Mouse (Mus musculus) midbrain, embryonic 13.5 days (tissue): Measurements from ENCODE around the gene Ntng1. TPM values are rescaled to one million over a fixed set of nuclear protein-coding genes. Genes with fewer than 3 reads are reported as not detected.
A peak's percentile ranks its signal among the peaks of the same experiment; 100 is the strongest.

ENCODE experiments used
- ATAC-seq: fragments of 200-750 bp; cut with Nextera tagmentation; 2 replicates; pipeline ENCODE4 v1.8.0; 2017; ENCODE audit warnings: mild to moderate bottlenecking, moderate TSS enrichment, moderate library complexity
- H3K27ac ChIP-seq: fragments of 300-500 bp; sonication (generic); 2 replicates; pipeline ENCODE4 v1.5.1; 2015; ENCODE audit warnings: inconsistent platforms, mild to moderate bottlenecking, moderate library complexity
- H3K27me3 ChIP-seq: fragments of 300-500 bp; sonication (generic); 2 replicates; pipeline ENCODE4 v1.6.1; 2015; ENCODE audit warnings: mild to moderate bottlenecking, inconsistent platforms
- H3K36me3 ChIP-seq: fragments of 300-500 bp; sonication (generic); 2 replicates; pipeline ENCODE4 v1.6.1; 2015; ENCODE audit warnings: mild to moderate bottlenecking, inconsistent platforms
- H3K4me1 ChIP-seq: fragments of 300-500 bp; sonication (generic); replicated peaks from 2 replicates; pipeline ENCODE4 v1.6.1; 2015; ENCODE audit warnings: inconsistent platforms
- H3K4me2 ChIP-seq: fragments of 300-500 bp; sonication (generic); replicated peaks from 2 replicates; pipeline ENCODE4 v1.6.1; 2015; ENCODE audit warnings: moderate library complexity, mild to moderate bottlenecking, inconsistent platforms
- H3K4me3 ChIP-seq: fragments of 300-500 bp; sonication (generic); replicated peaks from 2 replicates; pipeline ENCODE4 v1.5.1; 2015; ENCODE audit warnings: mild to moderate bottlenecking, inconsistent platforms
- H3K9ac ChIP-seq: fragments of 300-500 bp; sonication (generic); replicated peaks from 2 replicates; pipeline ENCODE4 v1.6.1; 2015; ENCODE audit warnings: mild to moderate bottlenecking, inconsistent platforms
- H3K9me3 ChIP-seq: fragments of 300-500 bp; sonication (generic); 2 replicates; pipeline ENCODE4 v1.6.1; 2016; ENCODE audit warnings: mild to moderate bottlenecking, inconsistent platforms
- WGBS: fragments of 180-500 bp; shearing (Covaris S2); methylation state at CpG from one replicate; pipeline ENCODE4 v1.1.7; 2015; 5-methylcytosine and 5-hydroxymethylcytosine counted together
- polyA plus RNA-seq: library from polyadenylated mRNA; unstranded; fragments of >200 nt; fragmentation: Nextera tagmentation; extraction: Ambion mirVana; gene quantifications from 2 replicates; pipeline ENCODE4 v1.2.1, GENCODE M21; 2015

The Ntng1 gene
- polyA plus RNA-seq, 1 experiment from 2014 or later: 22.4 TPM

- H3K9me3 ChIP-seq: no peaks in the 10 kb centered on the region
- H3K27me3 ChIP-seq: no peaks in the 10 kb centered on the region
- no peak overlapping the region for H3K4me3 ChIP-seq
- H3K36me3 ChIP-seq: no peaks in the 10 kb centered on the region
- no peak overlapping the region for H3K4me2 ChIP-seq
- H3K27ac ChIP-seq: no peak overlapping the region
- no peak overlapping the region for H3K9ac ChIP-seq
- 61% methylated on average over 6 of the region's 6 CpGs for WGBS
- H3K4me1 ChIP-seq: peaks cover 3% of the 10 kb centered on the region; the same call in 1 of the 2 replicates
- no peak for ATAC-seq
Measured at GRCm38 (mm10) chr3:110048152-110048551, 95.7 kb downstream of the Ntng1 start.

- Histone ChIP-seq H3K4me2 (no peak overlapping the region), H3K27ac (no peak overlapping the region), H3K9ac (no peak overlapping the region), H3K4me1 (peaks cover 3% of the 10 kb centered on the region; the same call in 1 of the 2 replicates), H3K9me3 (no peaks in the 10 kb centered on the region), H3K36me3 (no peaks in the 10 kb centered on the region), H3K4me3 (no peak overlapping the region), H3K27me3 (no peaks in the 10 kb centered on the region)
- ATAC-seq: no peak
- 98% methylated on average over 2 of the region's 2 CpGs for WGBS
Measured at GRCm38 (mm10) chr3:110046750-110047149, 97.1 kb downstream of the Ntng1 start.

GRCm38 (mm10) chr3:110044209-110044608 is 99.6 kb downstream of the Ntng1 start:
- WGBS: 94% methylated on average over 2 of the region's 2 CpGs
- Histone ChIP-seq H3K9ac (no peak overlapping the region), H3K4me3 (no peak overlapping the region), H3K9me3 (no peaks in the 10 kb centered on the region), H3K36me3 (no peaks in the 10 kb centered on the region), H3K4me1 (peaks cover 3% of the 10 kb centered on the region; the same call in 1 of the 2 replicates), H3K27ac (no peak overlapping the region), H3K4me2 (no peak overlapping the region), H3K27me3 (no peaks in the 10 kb centered on the region)
- ATAC-seq: no peak

- ATAC-seq: no peak
- 94% methylated on average over 1 of the region's 1 CpGs for WGBS
- H3K36me3 ChIP-seq: no peaks in the 10 kb centered on the region
Measured at GRCm38 (mm10) chr3:110043641-110044187, 100.1 kb downstream of the Ntng1 start.

GRCm38 (mm10) chr3:110022783-110023599 is 120.8 kb downstream of the Ntng1 start:
- H3K4me3 ChIP-seq: no peak overlapping the region
- H3K27me3 ChIP-seq: no peaks in the 10 kb centered on the region
- no peak; the same call in 1 of the 2 replicates for ATAC-seq
- no peak overlapping the region for H3K4me2 ChIP-seq
- no peak overlapping the region for H3K27ac ChIP-seq
- no peaks in the 10 kb centered on the region for H3K36me3 ChIP-seq
- no peaks in the 10 kb centered on the region for H3K9me3 ChIP-seq
- no peak overlapping the region for H3K9ac ChIP-seq
- H3K4me1 ChIP-seq: 0 out of 2 replicates have a peak, but pooled peaks cover 3% of the 10 kb centered on the region
- 57% methylated on average over 18 of the region's 18 CpGs for WGBS

More at GRCm38 (mm10) chr3:110043641-110044187, 100.1 kb downstream of the Ntng1 start:
- H3K4me1 ChIP-seq: peaks cover 3% of the 10 kb centered on the region; the same call in 1 of the 2 replicates
- H3K4me2 ChIP-seq: no peak overlapping the region
- no peak overlapping the region for H3K4me3 ChIP-seq
- no peaks in the 10 kb centered on the region for H3K27me3 ChIP-seq
- no peak overlapping the region for H3K9ac ChIP-seq
- no peak overlapping the region for H3K27ac ChIP-seq
- H3K9me3 ChIP-seq: no peaks in the 10 kb centered on the region

GRCm38 (mm10) chr3:110010870-110011626 is 132.8 kb downstream of the Ntng1 start:
- Histone ChIP-seq H3K9ac (no peak overlapping the region), H3K4me1 (no peaks in the 10 kb centered on the region), H3K4me3 (no peak overlapping the region), H3K9me3 (no peaks in the 10 kb centered on the region), H3K36me3 (no peaks in the 10 kb centered on the region), H3K4me2 (no peak overlapping the region), H3K27me3 (no peaks in the 10 kb centered on the region), H3K27ac (no peak overlapping the region)
- 0 out of 2 replicates have a peak, but pooled peaks have one; percentile 58 for ATAC-seq
- WGBS: 74% methylated on average over 14 of the region's 14 CpGs

- no peaks in the 10 kb centered on the region for H3K4me1 ChIP-seq
- no peak overlapping the region for H3K4me3 ChIP-seq
- no peak overlapping the region for H3K9ac ChIP-seq
- no peaks in the 10 kb centered on the region for H3K27me3 ChIP-seq
- H3K27ac ChIP-seq: no peak overlapping the region
- ATAC-seq: no peak
- WGBS: 48% methylated on average over 2 of the region's 2 CpGs
- H3K4me2 ChIP-seq: no peak overlapping the region
- H3K36me3 ChIP-seq: no peaks in the 10 kb centered on the region
- H3K9me3 ChIP-seq: no peaks in the 10 kb centered on the region
Measured at GRCm38 (mm10) chr3:110010441-110010840, 133.4 kb downstream of the Ntng1 start.

GRCm38 (mm10) chr3:110000349-110000748 is 143.5 kb downstream of the Ntng1 start:
- H3K27ac ChIP-seq: no peak overlapping the region
- no peak overlapping the region for H3K4me2 ChIP-seq
- H3K4me1 ChIP-seq: peaks cover 18% of the 10 kb centered on the region
- H3K4me3 ChIP-seq: no peak overlapping the region
- H3K36me3 ChIP-seq: no peaks in the 10 kb centered on the region
- no peaks in the 10 kb centered on the region for H3K9me3 ChIP-seq
- ATAC-seq: no peak
- WGBS: 12% methylated on average over 5 of the region's 5 CpGs
- peaks cover 4% of the 10 kb centered on the region; the same call in 1 of the 2 replicates for H3K27me3 ChIP-seq
- H3K9ac ChIP-seq: no peak overlapping the region

GRCm38 (mm10) chr3:109995663-109996024 is 148.2 kb downstream of the Ntng1 start:
- Histone ChIP-seq H3K9me3 (no peaks in the 10 kb centered on the region), H3K27me3 (peaks cover 4% of the 10 kb centered on the region; the same call in 1 of the 2 replicates), H3K4me3 (no peak overlapping the region), H3K9ac (no peak overlapping the region), H3K4me2 (no peak overlapping the region), H3K36me3 (no peaks in the 10 kb centered on the region), H3K27ac (peak overlapping the region; percentile 58; the same call in 1 of the 2 replicates), H3K4me1 (peaks cover 23% of the 10 kb centered on the region)
- WGBS: 56% methylated on average over 4 of the region's 4 CpGs
- ATAC-seq: 0 out of 2 replicates have a peak, but pooled peaks have one; percentile 43

- H3K4me3 ChIP-seq: no peak overlapping the region
- H3K27me3 ChIP-seq: peaks cover 4% of the 10 kb centered on the region; the same call in 1 of the 2 replicates
- H3K36me3 ChIP-seq: no peaks in the 10 kb centered on the region
- H3K9me3 ChIP-seq: no peaks in the 10 kb centered on the region
- peaks cover 18% of the 10 kb centered on the region for H3K4me1 ChIP-seq
- peak overlapping the region; percentile 58 for H3K27ac ChIP-seq
- H3K4me2 ChIP-seq: peak overlapping the region; percentile 6; the same call in 1 of the 2 replicates
- ATAC-seq: peak; percentile 85
- 18% methylated on average over 6 of the region's 6 CpGs for WGBS
- H3K9ac ChIP-seq: 0 out of 2 replicates have a peak overlapping the region, but pooled peaks have one; percentile 41
Measured at GRCm38 (mm10) chr3:109994978-109995662, 148.7 kb downstream of the Ntng1 start.

GRCm38 (mm10) chr3:109984086-109984485 is 159.7 kb downstream of the Ntng1 start:
- no peak overlapping the region for H3K4me2 ChIP-seq
- H3K4me3 ChIP-seq: no peak overlapping the region
- H3K36me3 ChIP-seq: no peaks in the 10 kb centered on the region
- WGBS: 64% methylated on average over 2 of the region's 2 CpGs
- no peaks in the 10 kb centered on the region for H3K9me3 ChIP-seq
- H3K9ac ChIP-seq: no peak overlapping the region
- H3K27ac ChIP-seq: no peak overlapping the region
- no peaks in the 10 kb centered on the region for H3K4me1 ChIP-seq
- ATAC-seq: no peak
- H3K27me3 ChIP-seq: no peaks in the 10 kb centered on the region
